Mouse (Mus musculus) liver, embryonic 14.5 days (tissue): Measurements from ENCODE around the gene Mindy4. TPM values are rescaled to one million over a fixed set of nuclear protein-coding genes. Genes with fewer than 3 reads are reported as not detected.
A peak's percentile ranks its signal among the peaks of the same experiment; 100 is the strongest.

Experiments
- ATAC-seq: fragments of 200-750 bp; cut with Nextera tagmentation; 2 replicates; pipeline ENCODE4 v1.8.0; 2017; ENCODE audit warnings: moderate number of reproducible peaks, mild to moderate bottlenecking, moderate library complexity; ENCODE audit not compliant: insufficient read depth
- DNase-seq, 3 experiments: peaks; one replicate each; pipeline ENCODE4 v3.0.0-alpha.2; 2012 to 2013; ENCODE audit warnings: low read depth in 3 of 3, low spot score in 3 of 3
- H3K27ac ChIP-seq: fragments of 300-500 bp; sonication (generic); 2 replicates; pipeline ENCODE4 v1.5.1; 2014; ENCODE audit warnings: moderate library complexity, mild to moderate bottlenecking, control low read depth, inconsistent platforms
- H3K27me3 ChIP-seq: fragments of 300-500 bp; sonication (generic); 2 replicates; pipeline ENCODE4 v1.6.1; 2014; ENCODE audit warnings: mild to moderate bottlenecking, low read length, moderate library complexity; ENCODE audit not compliant: control insufficient read depth, insufficient read depth
- H3K36me3 ChIP-seq: fragments of 300-500 bp; sonication (generic); replicated peaks from 2 replicates; pipeline ENCODE4 v1.6.1; 2014; ENCODE audit warnings: low read depth; ENCODE audit not compliant: control insufficient read depth, insufficient read depth
- H3K4me1 ChIP-seq, 2 experiments: fragments of 200-500 bp in 1 of 2; fragments of 300-500 bp in 1 of 2; sonication (generic) in 1 of 2; replicated peaks; 2 replicates each; pipeline ENCODE4 v1.6.1; 2012 to 2014; ENCODE audit warnings: antibody characterized with exemption in 1 of 2, inconsistent platforms in 1 of 2, low read length in 1 of 2; ENCODE audit not compliant: control insufficient read depth in 2 of 2, insufficient read depth in 2 of 2
- H3K4me2 ChIP-seq: fragments of 300-500 bp; sonication (generic); 2 replicates; pipeline ENCODE4 v1.6.1; 2014; ENCODE audit warnings: low read depth, mild to moderate bottlenecking, control low read depth, moderate library complexity
- H3K4me3 ChIP-seq, 2 experiments: fragments of 200-500 bp in 1 of 2; fragments of 300-500 bp in 1 of 2; sonication (generic) in 1 of 2; 2 replicates each; pipeline ENCODE4 v1.5.1; 2012 to 2014; ENCODE audit warnings: low read depth in 2 of 2, low read length in 2 of 2, mild to moderate bottlenecking in 2 of 2, control low read depth in 1 of 2, inconsistent platforms in 1 of 2, moderate library complexity in 1 of 2; ENCODE audit not compliant: insufficient read depth in 1 of 2
- H3K9ac ChIP-seq: fragments of 300-500 bp; sonication (generic); replicated peaks from 2 replicates; pipeline ENCODE4 v1.6.1; 2014; ENCODE audit warnings: mild to moderate bottlenecking, control low read depth, moderate library complexity
- H3K9me3 ChIP-seq: fragments of 300-500 bp; sonication (generic); 2 replicates; pipeline ENCODE4 v1.6.1; 2016; ENCODE audit warnings: low read length, mixed read lengths; ENCODE audit not compliant: control insufficient read depth
- CTCF ChIP-seq: IDR thresholded peaks from 2 replicates; pipeline ENCODE4 v1.5.1; 2016; ENCODE audit warnings: antibody characterized with exemption, low read depth, control low read depth
- EP300 ChIP-seq: IDR thresholded peaks from 2 replicates; pipeline ENCODE4 v1.6.1; 2016; ENCODE audit warnings: antibody characterized with exemption, low read depth
- WGBS: fragments of 180-500 bp; shearing (Covaris S2); extraction: QIAGEN DNeasy Blood & Tissue Kit; methylation state at CpG from one replicate; pipeline ENCODE4 v1.1.7; 2014; ENCODE audit not compliant: insufficient replicate concordance; 5-methylcytosine and 5-hydroxymethylcytosine counted together
- polyA plus RNA-seq, 2 experiments: library from polyadenylated mRNA; depleted of rRNA in 1 of 2; stranded (reverse) in 1 of 2; unstranded in 1 of 2; fragments of >200 nt; fragmentation: Nextera tagmentation in 1 of 2; extraction: Ambion mirVana in 1 of 2; gene quantifications; 2 replicates each; pipeline versions ENCODE4 v1.2.1 to v1.2.3; 2012 to 2014

Mindy4 gene
- polyA plus RNA-seq, 2 experiments = 0.58 to 0.99 TPM

DNA sequence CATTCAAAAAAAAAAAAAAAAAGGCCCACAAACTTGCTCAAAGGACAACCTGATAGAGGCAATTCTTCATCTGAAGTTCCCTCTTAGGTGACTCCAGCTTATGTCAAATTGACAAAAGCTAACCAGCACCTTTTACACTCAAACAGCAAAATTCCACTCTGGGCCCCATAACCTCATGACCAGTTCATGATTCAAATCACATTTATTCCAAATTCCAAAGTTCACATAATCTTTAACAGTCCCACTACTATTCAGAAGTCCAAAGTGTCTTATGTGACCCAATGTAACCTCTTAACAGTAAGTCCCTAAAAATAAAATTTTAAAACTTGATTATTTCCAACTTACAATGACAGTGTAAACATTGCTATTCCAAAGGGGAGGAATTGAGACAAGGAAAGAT lies 13.8 kb upstream of the Mindy4 start:
- TF ChIP-seq EP300 = no peak
- no peak for TF ChIP-seq CTCF
- ATAC-seq (no peak), DNase-seq (no peak)
- H3K27me3 ChIP-seq = no peaks in the 10 kb centered on the region
- no peak overlapping the region for H3K9ac ChIP-seq
- no peak overlapping the region for H3K27ac ChIP-seq
- H3K4me1 ChIP-seq = no peaks in the 10 kb centered on the region
- H3K4me3 ChIP-seq = no peak overlapping the region
- H3K4me2 ChIP-seq = no peak overlapping the region
- no peaks in the 10 kb centered on the region for H3K36me3 ChIP-seq
- no peaks in the 10 kb centered on the region for H3K9me3 ChIP-seq

DNA sequence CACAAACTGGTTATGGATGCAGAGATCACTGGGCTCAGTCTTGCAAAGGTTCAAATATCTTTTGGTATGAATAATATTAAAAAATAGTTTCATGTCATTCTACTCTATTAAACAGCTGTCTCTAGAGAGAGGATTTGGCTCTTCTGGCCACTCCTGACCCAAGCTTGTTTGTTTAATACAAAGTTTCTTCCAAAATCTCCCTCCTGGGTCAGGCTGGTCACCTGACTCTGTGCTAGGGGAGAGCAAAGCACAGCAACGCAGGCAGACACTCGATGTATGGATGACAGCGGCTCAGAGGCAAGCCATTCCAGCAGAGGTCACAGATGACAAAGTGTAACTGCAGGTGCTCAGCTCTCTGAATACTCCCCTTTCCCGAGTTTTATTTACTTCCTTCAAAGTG lies 11.6 kb upstream of the Mindy4 start:
- TF ChIP-seq CTCF (no peak), EP300 (no peak)
- Histone ChIP-seq H3K36me3 (no peaks in the 10 kb centered on the region), H3K27me3 (no peaks in the 10 kb centered on the region), H3K9ac (no peak overlapping the region), H3K4me1 (no peaks in the 10 kb centered on the region), H3K27ac (no peak overlapping the region), H3K9me3 (no peaks in the 10 kb centered on the region), H3K4me2 (no peak overlapping the region), H3K4me3 (no peak overlapping the region)
- DNase-seq = no peak
- 50% methylated on average over 4 of the region's 4 CpGs for WGBS
- ATAC-seq = no peak

GRCm38 (mm10) chr6:55193171-55193570 lies 10.0 kb upstream of the Mindy4 start:
- no peaks in the 10 kb centered on the region for H3K9me3 ChIP-seq
- H3K4me3 ChIP-seq = no peak overlapping the region
- no peaks in the 10 kb centered on the region for H3K4me1 ChIP-seq
- no peaks in the 10 kb centered on the region for H3K27me3 ChIP-seq
- H3K9ac ChIP-seq = no peak overlapping the region
- WGBS = 68% methylated on average over 3 of the region's 3 CpGs
- H3K4me2 ChIP-seq = no peak overlapping the region
- DNase-seq (no peak), ATAC-seq (no peak)
- TF ChIP-seq EP300 = no peak
- TF ChIP-seq CTCF = no peak
- H3K36me3 ChIP-seq = no peaks in the 10 kb centered on the region
- H3K27ac ChIP-seq = no peak overlapping the region

DNA sequence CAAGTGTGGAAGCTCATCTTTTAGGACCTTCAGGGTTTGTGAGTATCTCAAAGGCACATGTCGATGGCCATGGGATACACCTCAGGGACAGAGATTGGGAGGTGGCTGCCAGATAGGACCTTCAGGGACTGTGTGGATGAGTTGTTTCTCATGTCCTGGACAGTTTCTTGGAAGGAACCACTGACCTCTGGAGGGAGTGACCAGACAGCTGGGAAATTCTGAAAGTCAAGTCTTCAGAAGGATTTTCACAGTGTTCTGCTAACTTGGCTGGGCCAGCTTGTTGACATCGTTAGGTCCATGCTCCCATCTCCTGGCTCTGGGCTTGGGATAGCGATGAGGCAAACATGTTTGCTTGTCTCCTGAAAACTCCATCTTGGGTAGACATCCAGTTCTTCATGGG lies 4.1 kb upstream of the Mindy4 start:
- Histone ChIP-seq H3K9me3 (no peaks in the 10 kb centered on the region), H3K27me3 (no peaks in the 10 kb centered on the region), H3K4me1 (peaks cover 0 to 5% of the 10 kb centered on the region in 2 experiments; a peak in 1 of 4 replicates), H3K4me2 (no peak overlapping the region), H3K27ac (no peak overlapping the region), H3K9ac (no peak overlapping the region), H3K36me3 (no peaks in the 10 kb centered on the region), H3K4me3 (no peak overlapping the region)
- TF ChIP-seq CTCF (no peak), EP300 (no peak)
- no peak for DNase-seq
- 69% methylated on average over 3 of the region's 3 CpGs for WGBS
- no peak for ATAC-seq

DNA sequence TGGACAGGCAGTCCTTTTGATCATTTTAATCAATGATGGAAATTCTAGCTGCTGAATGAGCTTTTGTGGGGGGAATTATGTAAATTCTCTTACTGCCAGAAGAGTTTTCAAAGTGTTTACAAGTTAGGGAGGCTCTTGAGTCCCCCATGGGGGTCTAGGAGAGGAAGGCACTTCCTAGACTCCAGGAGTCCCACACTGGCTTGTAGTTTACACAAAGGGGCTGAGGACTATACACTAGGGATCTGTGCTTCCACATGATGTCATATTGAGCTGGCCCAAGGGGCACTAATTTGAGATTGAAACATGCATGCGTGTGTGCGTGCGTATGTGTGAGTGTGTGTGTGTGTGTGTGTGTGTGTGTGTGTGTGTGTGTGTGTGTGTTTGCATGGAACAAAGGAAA lies 748 bp downstream of the Mindy4 start:
- TF ChIP-seq EP300 = no peak
- TF ChIP-seq CTCF = no peak
- Histone ChIP-seq H3K4me1 (peaks cover 0 to 6% of the 10 kb centered on the region in 2 experiments; a peak in 1 of 4 replicates), H3K9me3 (no peaks in the 10 kb centered on the region), H3K27ac (no peak overlapping the region), H3K4me3 (peak overlapping the region; percentile 62 to 69; a peak in 2 of 4 replicates), H3K36me3 (no peaks in the 10 kb centered on the region), H3K4me2 (peak overlapping the region; percentile 79), H3K27me3 (no peaks in the 10 kb centered on the region), H3K9ac (no peak overlapping the region; the same call in 1 of the 2 replicates)
- ATAC-seq (no peak), DNase-seq (no peak)
- 85% methylated on average over 3 of the region's 3 CpGs for WGBS
